Mouse (Mus musculus) testis, adult 2 months (tissue): ENCODE results near the gene Hoxa7. TPM values are rescaled to one million over a fixed set of nuclear protein-coding genes. Genes with fewer than 3 reads are reported as not detected.

Source experiments
- H3K27ac ChIP-seq: fragments of 200-500 bp; 2 replicates; pipeline ENCODE4 v1.5.1; 2012; ENCODE audit warnings: low read depth, low read length; ENCODE audit not compliant: control insufficient read depth, insufficient read depth
- H3K27me3 ChIP-seq: fragments of 200-500 bp; 2 replicates; pipeline ENCODE4 v1.6.1; 2012; ENCODE audit warnings: mild to moderate bottlenecking, low read length, moderate library complexity; ENCODE audit not compliant: control insufficient read depth, insufficient read depth
- H3K36me3 ChIP-seq: fragments of 200-500 bp; 2 replicates; pipeline ENCODE4 v1.6.1; 2012; ENCODE audit warnings: mild to moderate bottlenecking, low read length; ENCODE audit not compliant: control insufficient read depth, insufficient read depth
- H3K4me1 ChIP-seq: fragments of 200-500 bp; 2 replicates; pipeline ENCODE4 v1.6.1; 2012; ENCODE audit warnings: low read length; ENCODE audit not compliant: control insufficient read depth, insufficient read depth
- H3K4me3 ChIP-seq: fragments of 200-500 bp; 2 replicates; pipeline ENCODE4 v1.5.1; 2012; ENCODE audit warnings: low read depth, mild to moderate bottlenecking, low read length, moderate library complexity, mixed read lengths; ENCODE audit not compliant: control insufficient read depth
- CTCF ChIP-seq: fragments of 200-500 bp; IDR thresholded peaks from 2 replicates; pipeline ENCODE4 v1.5.1; 2012; ENCODE audit warnings: low read depth, mild to moderate bottlenecking, inconsistent platforms, low read length, moderate library complexity; ENCODE audit not compliant: control insufficient read depth, insufficient read depth, insufficient replicate concordance
- POLR2A ChIP-seq: fragments of 200-500 bp; IDR thresholded peaks from 2 replicates; pipeline ENCODE4 v1.6.1; 2012; ENCODE audit warnings: low read depth, mild to moderate bottlenecking, inconsistent platforms, low read length, moderate library complexity; ENCODE audit not compliant: control insufficient read depth
- polyA plus RNA-seq: library from polyadenylated mRNA; depleted of rRNA; stranded (reverse); fragments of >200 nt; gene quantifications from 2 replicates; pipeline ENCODE4 v1.2.3, GENCODE M21; 2012

The Hoxa7 gene
- polyA plus RNA-seq, 1 experiment = 0.72 TPM

GRCm38 (mm10) chr6:52246916-52247315 lies 25.3 kb upstream of the Hoxa7 start:
- H3K36me3 ChIP-seq = no peaks in the 10 kb centered on the region
- H3K27ac ChIP-seq = no peak overlapping the region
- no peak for TF ChIP-seq POLR2A
- no peak for TF ChIP-seq CTCF
- peaks cover 8% of the 10 kb centered on the region; the same call in 1 of the 2 replicates for H3K4me1 ChIP-seq
- H3K27me3 ChIP-seq = peaks cover 27% of the 10 kb centered on the region
- no peak overlapping the region for H3K4me3 ChIP-seq

- H3K36me3 ChIP-seq = no peaks in the 10 kb centered on the region
- H3K4me1 ChIP-seq = peaks cover 8% of the 10 kb centered on the region; the same call in 1 of the 2 replicates
- H3K4me3 ChIP-seq = no peak overlapping the region
- H3K27me3 ChIP-seq = peaks cover 27% of the 10 kb centered on the region
- no peak for TF ChIP-seq CTCF
- no peak for TF ChIP-seq POLR2A
- H3K27ac ChIP-seq = no peak overlapping the region
Observed at GRCm38 (mm10) chr6:52246403-52246803, 24.7 kb upstream of the Hoxa7 start.

- Histone ChIP-seq H3K4me1 (peaks cover 8% of the 10 kb centered on the region; the same call in 1 of the 2 replicates), H3K27ac (no peak within 1 kb of the TSS), H3K36me3 (no peaks in the 10 kb centered on the region), H3K27me3 (peaks cover 27% of the 10 kb centered on the region), H3K4me3 (no peak within 1 kb of the TSS; the same call in 1 of the 2 replicates)
- TF ChIP-seq CTCF = no peak
- no peak for TF ChIP-seq POLR2A
Observed at GRCm38 (mm10) chr6:52245757-52246142, 24.1 kb upstream of the Hoxa7 start, which contains the start of gene Hoxa11. TSS of gene Hoxa11 (minus strand) at chr6:52245810.

- peaks cover 8% of the 10 kb centered on the region; the same call in 1 of the 2 replicates for H3K4me1 ChIP-seq
- H3K36me3 ChIP-seq = no peaks in the 10 kb centered on the region
- peaks cover 27% of the 10 kb centered on the region for H3K27me3 ChIP-seq
- TF ChIP-seq CTCF = no peak
- no peak for TF ChIP-seq POLR2A
- no peak overlapping the region for H3K27ac ChIP-seq
- H3K4me3 ChIP-seq = no peak overlapping the region; the same call in 1 of the 2 replicates
Observed at GRCm38 (mm10) chr6:52245040-52245756, 23.5 kb upstream of the Hoxa7 start.

GRCm38 (mm10) chr6:52244471-52245039 lies 22.9 kb upstream of the Hoxa7 start:
- peaks cover 28% of the 10 kb centered on the region for H3K27me3 ChIP-seq
- no peak overlapping the region for H3K4me3 ChIP-seq
- H3K27ac ChIP-seq = no peak overlapping the region
- H3K36me3 ChIP-seq = no peaks in the 10 kb centered on the region
- no peak for TF ChIP-seq CTCF
- no peak for TF ChIP-seq POLR2A
- H3K4me1 ChIP-seq = peaks cover 8% of the 10 kb centered on the region; the same call in 1 of the 2 replicates

GRCm38 (mm10) chr6:52243681-52244121 lies 22.0 kb upstream of the Hoxa7 start:
- Histone ChIP-seq H3K4me1 (peaks cover 8% of the 10 kb centered on the region; the same call in 1 of the 2 replicates), H3K36me3 (no peaks in the 10 kb centered on the region), H3K27me3 (peaks cover 26% of the 10 kb centered on the region), H3K27ac (no peak overlapping the region), H3K4me3 (no peak overlapping the region)
- no peak for TF ChIP-seq CTCF
- no peak for TF ChIP-seq POLR2A

- Histone ChIP-seq H3K4me3 (no peak overlapping the region), H3K27me3 (peaks cover 23% of the 10 kb centered on the region), H3K27ac (no peak overlapping the region), H3K36me3 (no peaks in the 10 kb centered on the region), H3K4me1 (peaks cover 6% of the 10 kb centered on the region; the same call in 1 of the 2 replicates)
- TF ChIP-seq CTCF = no peak
- no peak for TF ChIP-seq POLR2A
Observed at GRCm38 (mm10) chr6:52242801-52243332, 21.2 kb upstream of the Hoxa7 start.
